Mouse (Mus musculus) thymus, postnatal 36 days (tissue): ENCODE data around the gene Bud23.

Experiments
- DNase-seq, 2 experiments: peaks; one replicate each; pipeline ENCODE4 v3.0.0; 2022; ENCODE audit warnings: mixed read lengths in 2 of 2

The Bud23 gene

GRCm38 (mm10) chr5:135016224-135016759 is 48.5 kb downstream of the Bud23 start:
- no peak for DNase-seq

- DNase-seq = peak; percentile 83 to 86
These were observed 49.3 kb downstream of the Bud23 start for GRCm38 (mm10) chr5:135015497-135015896.

- peak; percentile 80 for DNase-seq
These were observed 51.9 kb downstream of the Bud23 start for GRCm38 (mm10) chr5:135012671-135013441.

- peak in 1 of 2 experiments; percentile 26 for DNase-seq
These were observed 52.7 kb downstream of the Bud23 start for GRCm38 (mm10) chr5:135011809-135012613.

- no peak for DNase-seq
These were observed 53.7 kb downstream of the Bud23 start for GRCm38 (mm10) chr5:135010841-135011743.

GRCm38 (mm10) chr5:135010320-135010709 is 54.4 kb downstream of the Bud23 start:
- no peak for DNase-seq

GRCm38 (mm10) chr5:135009590-135010319 is 55.0 kb downstream of the Bud23 start:
- peak; percentile 84 to 85 for DNase-seq

- DNase-seq = peak; percentile 98 to 100
These were observed 55.8 kb downstream of the Bud23 start, which contains the start of gene Abhd11 for GRCm38 (mm10) chr5:135008671-135009589. TSS of gene Abhd11 (plus strand) at chr5:135009152.

GRCm38 (mm10) chr5:135007802-135008571 is 56.8 kb downstream of the Bud23 start:
- peak; percentile 39 to 51 for DNase-seq
